Mouse (Mus musculus) B cell, adult 67 days (primary cell): ENCODE data around the gene Jade1. TPM values are rescaled to one million over a fixed set of nuclear protein-coding genes. Genes with fewer than 3 reads are reported as not detected.

Source experiments
- total RNA-seq, 2 experiments: library from RNA; stranded (reverse); gene quantifications; 4 replicates each; pipeline ENCODE4 v1.2.4; 2023

Jade1 gene
- total RNA-seq = 10 to 100 TPM; 42.3 to 50.2 TPM

GRCm38 (mm10) chr3:41555491-41556381 is at the start of gene Jade1:
TSS of gene Jade1 (plus strand) at chr3:41555731.

Other genes starting within 250 kb of the Jade1 start
- gene Sclt1, start 186.8 kb downstream of the Jade1 start, total RNA-seq = 10 to 100 TPM; 27.9 to 31.4 TPM
- gene D3Ertd751e, start 186.9 kb downstream of the Jade1 start, total RNA-seq = 10 to 100 TPM; 15.4 to 19.7 TPM